Mouse (Mus musculus): ENCODE results near the gene Pusl1. TPM values are rescaled to one million over a fixed set of nuclear protein-coding genes. Genes with fewer than 3 reads are reported as not detected.

The Pusl1 gene
- 10 to 100 TPM in 1 of 2 experiments, 1 to 10 TPM in 1; 9.2 to 13.1 TPM for total RNA-seq (2021)
- long read RNA-seq, experiment 1, transcript Pusl1-201 (8 exons, 1,243 nt), result major isoform, 5 of 13 reads
- long read RNA-seq, experiment 1, partial matches to known transcripts, result 1 of 13 reads
- long read RNA-seq, experiment 1, other reads (novel, unspliced or antisense), result 7 of 13 reads
- long read RNA-seq, experiment 2, partial matches to known transcripts, result 1 of 14 reads
- long read RNA-seq, experiment 2, other reads (novel, unspliced or antisense), result 9 of 14 reads

- intact Hi-C loops (cut with DNase I; ENCODE audit: low total_unique reads), result no loop called here
Observed at GRCm38 (mm10) chr4:155891551-155892001, at the start of gene Pusl1, which contains the start of gene Acap3. Pusl1 (minus strand) TSS chr4:155891781. Acap3 (plus strand) TSS chr4:155891822.

GRCm38 (mm10) chr4:155932031-155932430 lies 40.5 kb upstream of the Pusl1 start:
- intact Hi-C loops (cut with DNase I; ENCODE audit: low total_unique reads), result no loop called here

More at GRCm38 (mm10) chr4:155891551-155892001, at the start of gene Pusl1, which contains the start of gene Acap3:
- peak; percentile 98 for DNase-seq

GRCm38 (mm10) chr4:155908751-155909150 lies 17.2 kb upstream of the Pusl1 start:
- DNase-seq, result peak; percentile 3

More at GRCm38 (mm10) chr4:155932031-155932430, 40.5 kb upstream of the Pusl1 start:
- no peak for DNase-seq

GRCm38 (mm10) chr4:155908281-155908680 lies 16.7 kb upstream of the Pusl1 start:
- intact Hi-C loops (cut with DNase I; ENCODE audit: low total_unique reads), result no loop called here
- DNase-seq, result no peak

More at GRCm38 (mm10) chr4:155908751-155909150, 17.2 kb upstream of the Pusl1 start:
- intact Hi-C loops (cut with DNase I; ENCODE audit: low total_unique reads), result no loop called here

- intact Hi-C loops (cut with DNase I; ENCODE audit: low total_unique reads), result no loop called here
- no peak for DNase-seq
Observed at GRCm38 (mm10) chr4:155907003-155907402, 15.4 kb upstream of the Pusl1 start.

- no peak for DNase-seq
- intact Hi-C loops (cut with DNase I; ENCODE audit: low total_unique reads), result no loop called here
Observed at GRCm38 (mm10) chr4:155906125-155906524, 14.5 kb upstream of the Pusl1 start.

GRCm38 (mm10) chr4:155905634-155906033 lies 14.1 kb upstream of the Pusl1 start:
- no peak for DNase-seq

GRCm38 (mm10) chr4:155904318-155905102 lies 12.9 kb upstream of the Pusl1 start:
- intact Hi-C loops (cut with DNase I; ENCODE audit: low total_unique reads), result no loop called here
- peak; percentile 18 for DNase-seq

More at GRCm38 (mm10) chr4:155905634-155906033, 14.1 kb upstream of the Pusl1 start:
- intact Hi-C loops (cut with DNase I; ENCODE audit: low total_unique reads), result no loop called here

- no peak for DNase-seq
- intact Hi-C loops (cut with DNase I; ENCODE audit: low total_unique reads), result no loop called here
Observed at GRCm38 (mm10) chr4:155903246-155903645, 11.7 kb upstream of the Pusl1 start.

GRCm38 (mm10) chr4:155901205-155901604 lies 9.6 kb upstream of the Pusl1 start:
- DNase-seq, result peak; percentile 9
- intact Hi-C loops (cut with DNase I; ENCODE audit: low total_unique reads), result no loop called here

GRCm38 (mm10) chr4:155899355-155899754 lies 7.8 kb upstream of the Pusl1 start:
- DNase-seq, result no peak
- intact Hi-C loops (cut with DNase I; ENCODE audit: low total_unique reads), result loop anchor here (5.0 kb wide), 1 partner anchor 43 kb away; the partner anchor contains the start of gene Ube2j2

GRCm38 (mm10) chr4:155898318-155898717 lies 6.7 kb upstream of the Pusl1 start:
- no peak for DNase-seq
- intact Hi-C loops (cut with DNase I; ENCODE audit: low total_unique reads), result loop anchor here (5.0 kb wide), 1 partner anchor 44 kb away; the partner anchor contains the start of gene Ube2j2

GRCm38 (mm10) chr4:155896461-155896860 lies 4.9 kb upstream of the Pusl1 start:
- DNase-seq, result no peak
- intact Hi-C loops (cut with DNase I; ENCODE audit: low total_unique reads), result loop anchor here (5.0 kb wide), 1 partner anchor 46 kb away; the partner anchor contains the start of gene Ube2j2

GRCm38 (mm10) chr4:155895826-155896225 lies 4.2 kb upstream of the Pusl1 start:
- DNase-seq, result no peak
- intact Hi-C loops (cut with DNase I; ENCODE audit: low total_unique reads), result loop anchor here (5.0 kb wide), 1 partner anchor 46 kb away; the partner anchor contains the start of gene Ube2j2

- peak; percentile 65 for DNase-seq
- intact Hi-C loops (cut with DNase I; ENCODE audit: low total_unique reads), result loop anchor here (5.0 kb wide), 1 partner anchor 47 kb away; the partner anchor contains the start of gene Ube2j2
Observed at GRCm38 (mm10) chr4:155895216-155895615, 3.6 kb upstream of the Pusl1 start.

GRCm38 (mm10) chr4:155894311-155894881 lies 2.8 kb upstream of the Pusl1 start:
- intact Hi-C loops (cut with DNase I; ENCODE audit: low total_unique reads), result no loop called here
- DNase-seq, result peak; percentile 86

- no peak for DNase-seq
- intact Hi-C loops (cut with DNase I; ENCODE audit: low total_unique reads), result no loop called here
Observed at GRCm38 (mm10) chr4:155893212-155893690, 1.7 kb upstream of the Pusl1 start.

GRCm38 (mm10) chr4:155892438-155893211 lies 1.0 kb upstream of the Pusl1 start:
- intact Hi-C loops (cut with DNase I; ENCODE audit: low total_unique reads), result no loop called here
- DNase-seq, result peak; percentile 52

- intact Hi-C loops (cut with DNase I; ENCODE audit: low total_unique reads), result no loop called here
- peak; percentile 88 for DNase-seq
Observed at GRCm38 (mm10) chr4:155892017-155892416, 436 bp upstream of the Pusl1 start.

Data from gastrocnemius, postnatal 14 days (tissue).